In genomic region chr16:74172673-74173072, GRCm38 (mm10) we compare ENCODE assay signal across 25 mouse cellular contexts.
A peak's percentile ranks its signal among the peaks of the same experiment; 100 is the strongest.
DNase-seq lines count a peak whose midpoint lies in the region; ATAC-seq and TF ChIP-seq lines count a peak whose summit lies in the region.
"Had no signal": no experiment of that assay in that cellular context is flagged by ENCODE, and none has a peak within 500 bp of the region (broad histone marks: within the 10 kb centered on the region; RNA-seq: fewer than 3 reads in every experiment).

No protein-coding gene starts in this region.

- no peak for TF ChIP-seq POLR2A in brain, embryonic 14.5 days (IDR thresholded peaks at IDR 0.05; ENCODE audit: borderline replicate concordance, extremely low read depth, insufficient read depth, insufficient read length, poor library complexity, severe bottlenecking)

- H3K4me2 ChIP-seq in kidney, embryonic 14.5 days (replicated peaks; ENCODE audit: low read depth, low read length), result no peak overlapping the region
- H3K4me2 ChIP-seq in embryonic facial prominence, embryonic 14.5 days (ENCODE audit: low read depth, low read length), result no peak overlapping the region
- H3K4me2 ChIP-seq in neural tube, embryonic 15.5 days, result no peak overlapping the region
- H3K4me2 ChIP-seq: limb, embryonic 12.5 days; liver, embryonic 11.5 days had no signal

- peaks cover 13% of the 10 kb centered on the region; the same call in 1 of the 2 replicates for H3K4me1 ChIP-seq in kidney, embryonic 14.5 days (ENCODE audit: control insufficient read depth, insufficient read depth, low read length)
- no peaks in the 10 kb centered on the region; the same call in 1 of the 2 replicates for H3K4me1 ChIP-seq in embryonic facial prominence, embryonic 14.5 days (ENCODE audit: control insufficient read depth, insufficient read depth, low read length)
- H3K4me1 ChIP-seq in neural tube, embryonic 15.5 days, result no peaks in the 10 kb centered on the region
- H3K4me1 ChIP-seq: heart, embryonic 10.5 days; midbrain, embryonic 10.5 days had no signal

- no peak for TF ChIP-seq CTCF in brain, embryonic 14.5 days (IDR thresholded peaks at IDR 0.05; ENCODE audit: borderline replicate concordance, extremely low read depth, insufficient read depth, insufficient read length)

- H3K36me3 ChIP-seq in kidney, embryonic 14.5 days (ENCODE audit: control insufficient read depth, insufficient read depth, low read length), result no peaks in the 10 kb centered on the region
- H3K36me3 ChIP-seq in embryonic facial prominence, embryonic 14.5 days (ENCODE audit: control insufficient read depth, insufficient read depth, low read length), result no peaks in the 10 kb centered on the region
- H3K36me3 ChIP-seq in neural tube, embryonic 15.5 days, result no peaks in the 10 kb centered on the region
- H3K36me3 ChIP-seq: G1E; heart, embryonic 10.5 days; limb, embryonic 12.5 days; midbrain, embryonic 10.5 days had no signal

- H3K4me3 ChIP-seq in kidney, embryonic 14.5 days (ENCODE audit: low read length), result no peak overlapping the region
- no peak overlapping the region for H3K4me3 ChIP-seq in embryonic facial prominence, embryonic 14.5 days (ENCODE audit: low read depth, low read length)
- no peak overlapping the region for H3K4me3 ChIP-seq in neural tube, embryonic 15.5 days (replicated peaks)
- H3K4me3 ChIP-seq: heart, embryonic 10.5 days; limb, embryonic 12.5 days; midbrain, embryonic 10.5 days had no signal

- 69% methylated on average over 3 of the region's 3 CpGs for WGBS in kidney, embryonic 14.5 days
- WGBS in embryonic facial prominence, embryonic 14.5 days, result 68% methylated on average over 3 of the region's 3 CpGs
- 87% methylated on average over 3 of the region's 3 CpGs for WGBS in neural tube, embryonic 15.5 days

- H3K9me3 ChIP-seq in kidney, embryonic 14.5 days (ENCODE audit: control insufficient read depth, low read length), result no peaks in the 10 kb centered on the region
- H3K9me3 ChIP-seq in embryonic facial prominence, embryonic 14.5 days (ENCODE audit: control insufficient read depth, low read length), result no peaks in the 10 kb centered on the region
- no peaks in the 10 kb centered on the region for H3K9me3 ChIP-seq in neural tube, embryonic 15.5 days (replicated peaks)
- H3K9me3 ChIP-seq: G1E; heart, embryonic 10.5 days; limb, embryonic 12.5 days; midbrain, embryonic 10.5 days had no signal

- H3K27ac ChIP-seq in kidney, embryonic 14.5 days (ENCODE audit: low read depth, low read length), result no peak overlapping the region
- H3K27ac ChIP-seq in embryonic facial prominence, embryonic 14.5 days (replicated peaks; ENCODE audit: low read depth, low read length), result no peak overlapping the region
- no peak overlapping the region for H3K27ac ChIP-seq in neural tube, embryonic 15.5 days (replicated peaks)
- H3K27ac ChIP-seq: heart, embryonic 10.5 days; hindbrain, postnatal 0 days; limb, embryonic 12.5 days; macrophage; midbrain, embryonic 10.5 days had no signal

- ATAC-seq in kidney, embryonic 14.5 days (ENCODE audit: low FRiP score, low TSS enrichment), result peak; percentile 77
- ATAC-seq in embryonic facial prominence, embryonic 14.5 days (ENCODE audit: low read depth), result peak; percentile 79; the same call in 1 of the 2 replicates
- no peak for ATAC-seq in neural tube, embryonic 15.5 days (ENCODE audit: low FRiP score)
- ATAC-seq: hindbrain, postnatal 0 days; intestine, postnatal 0 days; liver, postnatal 0 days; lung, postnatal 0 days had no signal

- DNase-seq in kidney, adult 18-20 months, result no peak
- DNase-seq in brain, embryonic 14.5 days (ENCODE audit: low read depth), result peak; percentile 63
- DNase-seq in embryo, embryonic 10.5 days (ENCODE audit: low spot score), result peak; percentile 35
- peak; percentile 45 for DNase-seq in embryonic facial prominence, embryonic 14.5 days (ENCODE audit: low spot score)
- DNase-seq in right cerebral cortex, postnatal 10 days (ENCODE audit: low spot score in 2 of 2), result no peak
- DNase-seq: adrenal gland, adult 8-10 months; B cell, adult 2 months; cerebellum, adult 2 months; cerebellum, postnatal 36 days; gastrocnemius, postnatal 10 days; kidney, postnatal 4 days; liver, postnatal 0 days; thymus, postnatal 14 days had no signal

- H3K9ac ChIP-seq in kidney, embryonic 14.5 days (ENCODE audit: low read depth, low read length), result no peak overlapping the region
- H3K9ac ChIP-seq in embryonic facial prominence, embryonic 14.5 days (ENCODE audit: low read depth, low read length), result no peak overlapping the region
- H3K9ac ChIP-seq in neural tube, embryonic 15.5 days (replicated peaks), result no peak overlapping the region
- H3K9ac ChIP-seq: limb, embryonic 12.5 days; liver, postnatal 0 days had no signal

- H3K27me3 ChIP-seq in kidney, embryonic 14.5 days (ENCODE audit: control insufficient read depth, insufficient read depth, low read length), result no peaks in the 10 kb centered on the region
- no peaks in the 10 kb centered on the region for H3K27me3 ChIP-seq in embryonic facial prominence, embryonic 14.5 days (replicated peaks; ENCODE audit: control insufficient read depth, insufficient read depth, low read length)
- no peaks in the 10 kb centered on the region for H3K27me3 ChIP-seq in neural tube, embryonic 15.5 days (replicated peaks)
- H3K27me3 ChIP-seq: CH12.LX; limb, embryonic 12.5 days had no signal

Comparison
In these comparisons a context has a peak if more than half of its experiments do, and no peak if none do; other contexts are left out.
1. DNase-seq: peak in brain, embryonic 14.5 days (single experiment), embryo, embryonic 10.5 days (single experiment) and embryonic facial prominence, embryonic 14.5 days (single experiment); none in kidney, adult 18-20 months (single experiment) and right cerebral cortex, postnatal 10 days (0 of 2).